Mouse (Mus musculus) neural tube, embryonic 11.5 days (tissue): ENCODE data around the gene Pum2. TPM values are rescaled to one million over a fixed set of nuclear protein-coding genes. Genes with fewer than 3 reads are reported as not detected.

ENCODE experiments used
- ATAC-seq: fragments of 200-750 bp; cut with Nextera tagmentation; 2 replicates; pipeline ENCODE4 v1.8.0; 2017; ENCODE audit warnings: moderate number of reproducible peaks, mild to moderate bottlenecking, moderate TSS enrichment, moderate library complexity; ENCODE audit not compliant: insufficient read depth, low FRiP score, low TSS enrichment
- DNase-seq: peaks from one replicate; pipeline ENCODE4 v3.0.0-alpha.2; 2015; ENCODE audit warnings: low spot score
- H3K27ac ChIP-seq: fragments of 300-500 bp; sonication (generic); 2 replicates; pipeline ENCODE4 v1.5.1; 2014; ENCODE audit warnings: low read depth, mild to moderate bottlenecking, low read length
- H3K27me3 ChIP-seq: fragments of 300-500 bp; sonication (generic); 2 replicates; pipeline ENCODE4 v1.6.1; 2014; ENCODE audit warnings: mild to moderate bottlenecking, low read length, mixed read lengths; ENCODE audit not compliant: control insufficient read depth, insufficient read depth
- H3K36me3 ChIP-seq: fragments of 300-500 bp; sonication (generic); 2 replicates; pipeline ENCODE4 v1.6.1; 2014; ENCODE audit warnings: mild to moderate bottlenecking, low read length, moderate library complexity, mixed read lengths; ENCODE audit not compliant: control insufficient read depth, insufficient read depth
- H3K4me1 ChIP-seq: fragments of 300-500 bp; sonication (generic); 2 replicates; pipeline ENCODE4 v1.6.1; 2014; ENCODE audit warnings: low read length, mixed read lengths; ENCODE audit not compliant: control insufficient read depth, insufficient read depth
- H3K4me2 ChIP-seq: fragments of 300-500 bp; sonication (generic); 2 replicates; pipeline ENCODE4 v1.6.1; 2014; ENCODE audit warnings: low read depth, mild to moderate bottlenecking, moderate library complexity
- H3K4me3 ChIP-seq: fragments of 300-500 bp; sonication (generic); 2 replicates; pipeline ENCODE4 v1.5.1; 2014; ENCODE audit warnings: low read depth, low read length
- H3K9ac ChIP-seq: fragments of 300-500 bp; sonication (generic); 2 replicates; pipeline ENCODE4 v1.6.1; 2014; ENCODE audit warnings: mild to moderate bottlenecking, low read length
- H3K9me3 ChIP-seq: fragments of 300-500 bp; sonication (generic); 2 replicates; pipeline ENCODE4 v1.6.1; 2016; ENCODE audit warnings: low read length; ENCODE audit not compliant: control insufficient read depth
- WGBS: fragments of 180-500 bp; shearing (Covaris S2); extraction: QIAGEN DNeasy Blood & Tissue Kit; methylation state at CpG from one replicate; pipeline ENCODE4 v1.1.7; 2014; 5-methylcytosine and 5-hydroxymethylcytosine counted together
- polyA plus RNA-seq: library from polyadenylated mRNA; unstranded; fragments of >200 nt; fragmentation: Nextera tagmentation; extraction: Ambion mirVana; gene quantifications from 2 replicates; pipeline ENCODE4 v1.2.1, GENCODE M21; 2014

Gene Pum2
- polyA plus RNA-seq, 1 experiment from 2014 or later, result 68.7 TPM

- no peaks in the 10 kb centered on the region for H3K4me1 ChIP-seq
- H3K4me3 ChIP-seq, result no peak overlapping the region
- H3K9me3 ChIP-seq, result no peaks in the 10 kb centered on the region
- no peaks in the 10 kb centered on the region for H3K27me3 ChIP-seq
- H3K9ac ChIP-seq, result no peak overlapping the region
- no peak overlapping the region for H3K27ac ChIP-seq
- DNase-seq (no peak), ATAC-seq (no peak)
- H3K36me3 ChIP-seq, result peaks cover 3% of the 10 kb centered on the region; the same call in 1 of the 2 replicates
- no peak overlapping the region for H3K4me2 ChIP-seq
- WGBS, result 91% methylated on average over 6 of the region's 6 CpGs
Observed at GRCm38 (mm10) chr12:8759779-8760178, 85.8 kb downstream of the Pum2 start.

GRCm38 (mm10) chr12:8760561-8760960, 86.6 kb downstream of the Pum2 start:
- Histone ChIP-seq H3K36me3 (peaks cover 3% of the 10 kb centered on the region; the same call in 1 of the 2 replicates), H3K27ac (no peak overlapping the region), H3K4me2 (no peak overlapping the region), H3K9me3 (no peaks in the 10 kb centered on the region), H3K27me3 (no peaks in the 10 kb centered on the region), H3K4me3 (no peak overlapping the region), H3K9ac (no peak overlapping the region), H3K4me1 (no peaks in the 10 kb centered on the region)
- WGBS, result 84% methylated on average over 6 of the region's 6 CpGs
- DNase-seq (no peak), ATAC-seq (no peak)

GRCm38 (mm10) chr12:8761058-8761457, 87.1 kb downstream of the Pum2 start:
- DNase-seq (no peak), ATAC-seq (no peak)
- Histone ChIP-seq H3K4me3 (no peak overlapping the region), H3K36me3 (peaks cover 3% of the 10 kb centered on the region; the same call in 1 of the 2 replicates), H3K4me1 (no peaks in the 10 kb centered on the region), H3K9me3 (no peaks in the 10 kb centered on the region), H3K27me3 (no peaks in the 10 kb centered on the region), H3K9ac (no peak overlapping the region), H3K27ac (no peak overlapping the region), H3K4me2 (no peak overlapping the region)
- WGBS, result 79% methylated on average over 7 of the region's 7 CpGs

GRCm38 (mm10) chr12:8762667-8763066, 88.7 kb downstream of the Pum2 start:
- H3K36me3 ChIP-seq, result no peaks in the 10 kb centered on the region
- no peak overlapping the region for H3K9ac ChIP-seq
- no peak overlapping the region for H3K27ac ChIP-seq
- H3K4me2 ChIP-seq, result no peak overlapping the region
- ATAC-seq, result no peak
- no peak for DNase-seq
- no peaks in the 10 kb centered on the region for H3K4me1 ChIP-seq
- 76% methylated on average over 2 of the region's 2 CpGs for WGBS
- no peak overlapping the region for H3K4me3 ChIP-seq
- no peaks in the 10 kb centered on the region for H3K27me3 ChIP-seq
- no peaks in the 10 kb centered on the region for H3K9me3 ChIP-seq

- WGBS, result 85% methylated on average over 15 of the region's 15 CpGs
- H3K36me3 ChIP-seq, result no peaks in the 10 kb centered on the region
- no peak overlapping the region for H3K4me2 ChIP-seq
- H3K27ac ChIP-seq, result no peak overlapping the region
- H3K4me3 ChIP-seq, result no peak overlapping the region
- H3K27me3 ChIP-seq, result no peaks in the 10 kb centered on the region
- no peaks in the 10 kb centered on the region for H3K9me3 ChIP-seq
- DNase-seq, result no peak
- no peaks in the 10 kb centered on the region for H3K4me1 ChIP-seq
- no peak for ATAC-seq
- no peak overlapping the region for H3K9ac ChIP-seq
Observed at GRCm38 (mm10) chr12:8764221-8764930, 90.4 kb downstream of the Pum2 start.

DNA sequence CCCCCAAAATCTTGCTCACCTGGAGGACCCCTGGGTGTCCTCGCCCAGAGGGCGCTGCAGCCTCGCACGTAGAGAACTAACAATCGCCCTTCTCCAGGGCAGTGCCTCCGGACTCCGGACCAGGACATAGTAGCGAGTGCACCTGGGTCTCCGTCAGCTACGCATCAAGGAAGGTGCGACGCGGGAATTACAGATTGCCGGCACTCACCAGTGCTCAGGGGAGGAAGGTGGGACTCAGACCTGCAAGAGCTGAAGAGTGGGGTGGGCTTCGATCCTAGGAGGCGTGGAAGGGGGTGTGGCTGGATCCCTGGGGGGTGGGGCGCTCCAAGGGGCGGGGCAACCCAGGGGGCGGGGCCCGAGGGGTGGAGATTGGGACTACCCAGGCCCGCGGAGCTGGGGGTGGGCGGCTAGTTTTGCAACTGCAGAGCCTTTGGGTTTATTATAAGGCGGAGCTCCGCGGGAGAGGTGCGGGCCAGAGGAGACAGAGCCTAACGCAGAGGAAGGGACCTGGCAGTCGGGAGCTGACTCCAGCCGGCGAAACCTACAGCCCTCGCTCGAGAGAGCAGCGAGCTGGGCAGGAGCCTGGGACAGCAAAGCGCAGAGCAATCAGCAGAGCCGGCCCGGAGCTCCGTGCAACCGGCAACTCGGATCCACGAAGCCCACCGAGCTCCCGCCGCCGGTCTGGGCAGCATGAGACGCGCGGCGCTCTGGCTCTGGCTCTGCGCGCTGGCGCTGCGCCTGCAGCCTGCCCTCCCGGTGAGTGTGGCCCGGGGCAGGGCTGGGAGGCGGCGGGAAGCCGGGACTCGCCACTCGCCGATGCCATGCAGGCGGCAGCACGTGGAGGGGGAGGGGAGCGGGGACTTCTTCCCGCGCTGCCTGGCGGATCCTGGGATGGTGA, 97.3 kb downstream of the Pum2 start, which contains the start of gene Sdc1:
TSS of gene Sdc1 (plus strand) at position 378 of the 898 bp plus-strand sequence.
- no peaks in the 10 kb centered on the region for H3K36me3 ChIP-seq
- under 1% methylated on average over 58 of the region's 67 CpGs for WGBS
- peak; percentile 87 for DNase-seq

DNA sequence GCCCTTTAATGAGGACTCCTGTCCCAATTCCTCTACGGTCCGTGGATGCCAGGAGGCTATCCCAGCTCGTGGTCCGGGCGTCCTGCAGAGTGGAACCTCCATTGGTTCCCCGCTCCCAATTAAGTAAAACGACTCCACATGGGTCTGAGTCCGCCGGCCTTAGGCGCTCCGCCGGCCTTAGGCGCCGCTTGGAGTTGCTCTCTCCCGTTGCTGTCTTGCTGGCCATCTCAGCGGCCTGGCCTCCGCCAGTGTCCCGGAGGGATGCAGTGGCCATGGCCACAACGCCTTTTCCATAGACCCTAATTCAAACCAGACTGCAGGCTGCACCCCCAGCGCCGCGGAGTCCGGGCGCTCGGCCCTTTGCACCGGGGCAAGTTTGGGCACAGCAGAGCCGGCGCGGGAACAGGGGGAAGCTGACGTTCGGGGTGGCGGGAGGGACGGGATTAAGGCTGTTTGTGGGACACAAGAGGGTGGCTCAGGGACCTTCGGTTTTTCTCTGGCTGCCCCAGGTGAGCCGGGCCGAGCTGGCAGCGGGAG, 98.0 kb downstream of the Pum2 start:
- Histone ChIP-seq H3K9me3 (no peaks in the 10 kb centered on the region), H3K4me2 (peak overlapping the region; percentile 94), H3K36me3 (no peaks in the 10 kb centered on the region), H3K27ac (peak overlapping the region; percentile 73), H3K27me3 (no peaks in the 10 kb centered on the region), H3K4me3 (peak overlapping the region; percentile 87), H3K9ac (peak overlapping the region; percentile 94), H3K4me1 (peaks cover 6% of the 10 kb centered on the region)
- WGBS, result under 1% methylated on average over 37 of the region's 37 CpGs
- peak; percentile 24; the same call in 1 of the 2 replicates for ATAC-seq
- DNase-seq, result peak; percentile 77

More for the DNA sequence above, 97.3 kb downstream of the Pum2 start, which contains the start of gene Sdc1:
- H3K4me3 ChIP-seq, result peak within 1 kb of the TSS; percentile 87
- H3K9me3 ChIP-seq, result no peaks in the 10 kb centered on the region
- peaks cover 6% of the 10 kb centered on the region for H3K4me1 ChIP-seq
- peak; percentile 82 for ATAC-seq
- peak within 1 kb of the TSS; percentile 94 for H3K9ac ChIP-seq
- H3K27me3 ChIP-seq, result no peaks in the 10 kb centered on the region
- peak within 1 kb of the TSS; percentile 73 for H3K27ac ChIP-seq
- peak within 1 kb of the TSS; percentile 94 for H3K4me2 ChIP-seq

- ATAC-seq, result peak; percentile 54
- Histone ChIP-seq H3K9me3 (no peaks in the 10 kb centered on the region), H3K4me3 (peak overlapping the region; percentile 87), H3K9ac (peak overlapping the region; percentile 94), H3K4me2 (peak overlapping the region; percentile 94), H3K36me3 (no peaks in the 10 kb centered on the region), H3K27ac (peak overlapping the region; percentile 73), H3K27me3 (no peaks in the 10 kb centered on the region), H3K4me1 (peaks cover 6% of the 10 kb centered on the region)
- peak; percentile 72 for DNase-seq
- under 1% methylated on average over 43 of the region's 55 CpGs for WGBS
Observed at GRCm38 (mm10) chr12:8772451-8773143, 98.7 kb downstream of the Pum2 start.
